Mouse (Mus musculus) embryonic stem cell, embryonic (primary cell): ENCODE results near the gene Gli2.

Experiments used
- CTCF ChIA-PET, 4 experiments: fragments of 300-600 bp in 2 of 4; fragments of 350-600 bp in 2 of 4; sonication (Branson Sonifier 250); formaldehyde crosslinking; loops; one replicate each; lab custom pipeline; 2022; ENCODE audit warnings: inconsistent platforms in 2 of 4; lab: Charles Lee
- POLR2A ChIA-PET, 4 experiments: fragments of 300-600 bp in 2 of 4; fragments of 350-600 bp in 2 of 4; sonication (Branson Sonifier 250); formaldehyde crosslinking; loops; one replicate each; lab custom pipeline; 2022; ENCODE audit warnings: antibody characterized with exemption in 4 of 4, inconsistent platforms in 1 of 4; lab: Charles Lee

Gene Gli2

DNA sequence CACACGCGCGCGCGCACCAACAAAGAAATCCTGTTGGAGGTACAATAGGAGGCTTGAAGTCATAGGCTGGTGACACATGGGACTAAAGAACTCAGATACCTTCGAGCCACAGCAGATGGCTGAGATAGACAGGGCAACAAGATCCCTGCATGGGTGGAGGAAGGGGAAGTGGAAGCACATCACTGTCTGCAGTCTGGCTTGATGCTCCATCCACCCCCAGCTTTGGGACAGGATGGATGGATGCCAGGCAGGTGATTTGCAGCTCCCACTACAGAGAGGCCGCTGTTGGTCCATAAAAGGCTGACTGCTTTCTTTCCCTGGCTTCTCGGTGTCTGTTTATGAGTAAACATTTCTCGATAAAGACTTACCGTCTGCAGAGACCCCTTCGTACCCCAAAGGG lies 65.9 kb downstream of the Gli2 start:
- ChIA-PET POLR2A (interaction anchor here (0.6 to 7.1 kb wide), 10 partner anchors 10 to 148 kb away, joined by 3 to 36 read pairs (median 3); no protein-coding TSS in a partner anchor), CTCF (interaction anchor here in 1 of 4 experiments (0.7 kb wide), 1 partner anchor 638 kb away, joined by 3 read pairs; no protein-coding TSS in a partner anchor)

DNA sequence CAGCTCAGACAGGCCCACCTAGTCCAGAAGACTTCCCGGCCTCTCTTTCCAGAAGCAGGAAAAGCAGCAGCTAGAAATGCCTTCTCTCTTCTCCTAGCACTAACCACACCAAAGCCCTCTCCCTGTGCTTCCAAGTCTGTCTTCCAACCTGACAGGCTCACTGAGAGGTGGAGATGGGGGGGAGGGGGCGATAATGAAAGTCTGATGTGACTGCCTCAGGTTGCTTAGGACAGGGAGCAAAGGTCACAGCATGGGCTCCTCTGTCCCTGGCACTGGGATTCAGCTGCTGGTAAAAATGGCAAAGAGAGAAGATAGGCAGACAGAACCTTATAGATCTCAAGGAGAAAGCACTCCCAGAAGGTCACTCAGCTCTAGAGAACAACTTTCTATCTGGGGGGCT lies 70.0 kb downstream of the Gli2 start:
- POLR2A ChIA-PET = interaction anchor here in 3 of 4 experiments (0.6 to 7.1 kb wide), 17 partner anchors 9 to 272 kb away, joined by 3 to 36 read pairs (median 4); no protein-coding TSS in a partner anchor
- CTCF ChIA-PET = interaction anchor here in 3 of 4 experiments (0.8 to 1.4 kb wide), 6 partner anchors 14 to 99 kb away, joined by 3 to 5 read pairs (median 4); partner anchors contain the start of gene Gli2 (in 1 of the 3)

DNA sequence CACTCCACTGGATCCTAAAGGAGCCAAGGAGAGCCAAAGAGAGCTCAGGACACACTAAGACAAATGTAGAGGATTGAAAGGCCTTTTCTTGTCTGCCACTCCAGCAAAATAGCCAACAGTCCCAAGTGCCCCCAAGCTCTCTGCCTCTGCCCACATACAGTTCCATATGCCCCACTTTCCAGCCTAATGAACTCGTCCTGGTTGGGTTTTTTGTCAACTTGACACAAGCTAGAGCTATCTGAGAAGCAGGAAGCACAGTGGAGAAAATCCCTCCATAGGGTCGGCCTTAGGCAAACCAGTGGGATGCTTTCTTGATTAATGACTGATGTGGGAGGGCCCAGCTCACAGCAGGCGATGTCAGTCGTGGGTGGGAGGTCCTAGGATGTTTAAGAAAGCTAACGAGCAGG lies 70.6 kb downstream of the Gli2 start:
- ChIA-PET POLR2A (interaction anchor here in 3 of 4 experiments (0.6 to 7.1 kb wide), 21 partner anchors 8 to 272 kb away, joined by 3 to 36 read pairs (median 4); partner anchors contain the start of gene Gli2 (in 1 of the 3)), CTCF (interaction anchor here in 2 of 4 experiments (1.2 to 1.7 kb wide), 4 partner anchors 14 to 214 kb away, joined by 3 to 5 read pairs (median 4); no protein-coding TSS in a partner anchor)

DNA sequence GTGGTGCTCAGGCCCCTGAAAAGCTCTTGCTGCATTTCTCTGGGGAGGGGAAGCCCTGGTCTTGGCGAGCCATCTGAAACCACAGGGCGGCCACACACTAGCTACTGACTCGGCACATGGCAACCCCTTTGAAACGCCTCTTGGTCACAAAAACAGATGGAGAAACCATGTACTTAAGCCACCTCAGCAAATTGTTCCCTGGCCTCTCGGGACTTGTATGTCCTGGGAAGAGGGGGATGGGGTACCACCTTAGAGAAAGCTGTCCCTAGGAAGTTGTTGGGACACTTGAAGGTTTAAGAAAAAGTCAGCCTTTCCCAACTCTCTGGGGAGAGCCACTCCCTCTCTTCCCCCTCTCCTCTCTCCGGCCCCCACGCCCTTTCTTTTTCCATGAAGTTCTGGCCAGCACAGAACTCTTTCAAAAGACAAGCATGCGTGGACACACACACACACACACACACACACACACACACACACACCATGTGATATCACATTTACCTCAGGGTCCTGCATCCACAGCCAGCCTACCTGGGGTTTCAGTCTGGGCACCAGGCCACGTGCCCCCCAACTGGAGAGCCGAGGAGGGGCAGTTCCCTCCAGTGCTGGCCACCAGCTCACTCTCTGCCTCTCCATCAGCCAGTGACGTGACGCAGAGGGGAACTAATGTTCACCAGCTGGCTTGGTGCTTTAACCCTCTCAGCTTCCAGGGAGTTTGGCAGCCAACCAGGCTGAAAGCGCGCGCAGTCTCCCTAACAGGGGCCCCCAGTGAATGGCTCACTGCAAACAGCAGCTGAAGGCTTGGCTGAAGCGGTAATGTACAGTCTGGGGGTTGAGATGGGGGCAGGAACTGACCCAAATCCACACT lies 71.2 kb downstream of the Gli2 start:
- ChIA-PET CTCF (interaction anchor here in 2 of 4 experiments (1.2 to 1.7 kb wide), 4 partner anchors 15 to 214 kb away, joined by 3 to 5 read pairs (median 4); no protein-coding TSS in a partner anchor), POLR2A (interaction anchor here in 2 of 4 experiments (0.6 to 7.1 kb wide), 22 partner anchors 7 to 332 kb away, joined by 3 to 36 read pairs (median 4); partner anchors contain the start of gene Gli2 (in 1 of the 2))

DNA sequence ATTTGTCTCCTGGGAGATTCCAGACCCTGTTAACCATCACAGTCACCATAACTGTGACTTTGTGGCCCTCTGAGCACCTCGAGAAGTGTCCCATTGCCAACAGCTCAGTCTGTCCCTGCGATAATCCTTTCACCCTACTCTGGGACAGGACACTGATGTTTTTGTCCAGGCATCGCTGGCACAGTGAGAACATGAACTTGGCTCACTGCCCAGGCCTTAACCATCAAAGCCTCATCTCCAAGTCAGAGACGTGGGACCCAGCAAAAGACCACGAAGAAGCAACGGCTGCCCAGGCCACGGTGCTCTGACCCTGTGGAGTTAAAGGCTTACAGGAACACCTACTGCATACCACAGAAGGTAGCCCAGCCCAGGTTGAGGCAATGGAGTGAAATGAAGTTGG lies 72.8 kb downstream of the Gli2 start:
- ChIA-PET POLR2A (interaction anchor here in 2 of 4 experiments (0.8 to 2.7 kb wide), 10 partner anchors 11 to 330 kb away, joined by 3 to 9 read pairs (median 3); no protein-coding TSS in a partner anchor), CTCF (interaction anchor here in 3 of 4 experiments (0.6 to 1.6 kb wide), 3 partner anchors 16 to 102 kb away, joined by 3 to 4 read pairs (median 4); no protein-coding TSS in a partner anchor)

DNA sequence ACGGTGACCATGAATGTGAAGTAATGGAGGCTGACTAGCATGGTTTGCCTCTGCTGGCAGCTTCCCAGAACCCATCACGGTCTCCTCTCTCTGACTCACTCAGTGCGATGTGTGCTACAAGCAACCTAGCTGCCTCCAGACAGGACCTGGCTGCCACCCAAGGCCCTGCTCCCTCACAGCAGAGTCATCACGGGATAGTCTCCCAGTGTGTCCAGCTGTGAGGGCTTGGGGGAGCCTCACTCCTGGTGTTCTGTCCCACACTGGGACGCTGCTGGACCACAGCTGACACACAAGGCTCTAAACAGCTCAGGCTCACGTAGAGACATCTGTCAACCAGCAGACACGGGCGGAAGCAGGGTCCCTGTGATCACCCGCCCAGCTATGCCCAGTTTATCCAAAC lies 76.8 kb downstream of the Gli2 start:
- ChIA-PET POLR2A (interaction anchor here in 2 of 4 experiments (0.6 to 4.3 kb wide), 11 partner anchors 8 to 97 kb away, joined by 3 to 12 read pairs (median 4); no protein-coding TSS in a partner anchor), CTCF (interaction anchor here (0.6 to 1.9 kb wide), 5 partner anchors 98 to 518 kb away, joined by 3 to 9 read pairs (median 3); no protein-coding TSS in a partner anchor)

DNA sequence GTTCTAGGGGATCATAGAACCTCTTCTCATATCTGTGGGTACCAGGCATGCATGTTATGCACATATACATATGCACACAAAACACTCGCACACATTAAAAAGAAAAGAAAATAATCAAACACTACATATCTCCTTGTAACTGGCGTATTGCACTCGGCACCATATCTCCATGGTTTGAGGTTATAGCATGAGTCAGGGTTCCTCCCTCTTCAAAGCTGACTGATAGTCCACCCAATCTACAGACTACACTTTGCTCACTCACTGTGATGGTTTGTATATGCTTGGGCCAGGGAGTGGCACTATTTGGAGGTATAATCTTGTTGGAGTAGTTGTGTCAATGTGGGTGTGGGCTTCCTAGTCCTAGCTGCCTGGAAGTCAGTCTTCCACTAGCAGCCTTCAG lies 78.0 kb downstream of the Gli2 start:
- POLR2A ChIA-PET = interaction anchor here in 2 of 4 experiments (0.7 to 4.3 kb wide), 4 partner anchors 8 to 42 kb away, joined by 3 to 12 read pairs (median 5); no protein-coding TSS in a partner anchor
- CTCF ChIA-PET = interaction anchor here in 1 of 4 experiments (1.9 kb wide), 1 partner anchor 207 kb away, joined by 5 read pairs; no protein-coding TSS in a partner anchor

DNA sequence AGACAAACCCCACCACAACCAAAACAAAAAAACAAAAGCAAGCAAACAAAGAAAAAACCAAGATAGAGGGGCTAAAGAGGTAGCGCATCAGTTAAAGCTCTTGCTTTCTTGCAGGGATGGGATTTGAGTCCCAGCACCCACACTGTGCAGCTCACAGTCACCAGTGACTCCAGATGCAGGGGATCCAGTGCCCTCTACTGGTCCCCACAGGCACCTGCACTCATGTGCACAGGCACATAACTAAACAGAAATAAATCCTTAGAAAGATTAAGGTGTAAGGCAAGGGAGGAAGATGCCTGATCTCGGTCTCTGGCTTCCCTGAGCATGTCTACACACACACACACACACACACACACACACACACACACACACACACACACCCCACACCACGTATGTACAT lies 83.4 kb downstream of the Gli2 start:
- ChIA-PET POLR2A (interaction anchor here in 1 of 4 experiments (1.1 to 1.6 kb wide), 3 partner anchors 11 to 23 kb away, joined by 3 read pairs; no protein-coding TSS in a partner anchor), CTCF (interaction anchor here in 2 of 4 experiments (0.6 to 0.9 kb wide), 4 partner anchors 15 to 1942 kb away, joined by 3 to 4 read pairs (median 3); no protein-coding TSS in a partner anchor)

DNA sequence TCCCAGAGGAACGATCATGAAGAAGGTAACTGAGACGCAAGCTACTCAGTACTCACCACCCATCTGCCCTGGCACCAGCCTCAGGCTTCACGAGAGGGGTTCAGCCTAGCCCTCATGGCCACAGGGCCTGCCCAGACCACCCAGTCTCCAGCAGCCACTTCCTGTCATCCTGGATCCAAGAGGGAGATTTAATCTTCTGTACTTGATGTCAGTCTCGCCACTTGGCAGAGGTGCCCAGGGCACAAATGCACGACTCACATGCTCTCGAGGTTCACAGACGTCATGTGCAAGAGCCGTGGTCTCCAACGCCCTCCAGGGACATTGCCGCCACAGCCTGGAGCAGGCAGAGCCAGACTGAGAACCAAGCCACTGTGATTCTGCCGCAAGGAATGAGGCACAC lies 84.0 kb downstream of the Gli2 start:
- POLR2A ChIA-PET = interaction anchor here in 2 of 4 experiments (0.5 to 1.8 kb wide), 5 partner anchors 11 to 107 kb away, joined by 3 to 6 read pairs (median 3); no protein-coding TSS in a partner anchor
- CTCF ChIA-PET = interaction anchor here in 2 of 4 experiments (0.6 to 0.9 kb wide), 4 partner anchors 14 to 1943 kb away, joined by 3 to 4 read pairs (median 3); no protein-coding TSS in a partner anchor

DNA sequence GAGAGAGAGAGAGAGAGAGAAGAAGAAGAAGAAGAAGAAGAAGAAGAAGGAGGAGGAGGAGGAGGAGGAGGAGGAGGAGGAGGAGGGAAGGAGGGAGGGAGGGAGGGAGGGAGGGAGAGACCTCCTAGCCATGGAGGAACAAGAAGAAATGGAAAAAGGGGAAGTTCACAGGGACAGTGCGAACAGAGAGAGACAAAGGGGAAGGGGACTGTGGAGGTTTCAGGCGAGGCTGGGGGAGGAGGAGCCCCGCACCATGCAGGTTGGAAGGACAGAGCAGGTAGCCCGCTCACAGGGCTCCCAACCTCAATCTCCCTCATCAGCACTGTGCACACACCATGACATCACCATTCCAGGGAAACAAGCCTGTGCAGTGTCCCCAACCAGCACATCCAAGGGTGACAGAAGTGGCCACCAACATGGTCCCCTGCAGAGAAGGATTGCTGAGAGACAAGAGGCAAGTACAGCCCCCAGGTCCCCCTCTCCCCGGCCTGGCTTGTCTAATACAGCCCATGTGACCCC lies 84.7 kb downstream of the Gli2 start:
- POLR2A ChIA-PET = interaction anchor here in 2 of 4 experiments (0.5 to 1.8 kb wide), 5 partner anchors 10 to 107 kb away, joined by 3 to 6 read pairs (median 3); no protein-coding TSS in a partner anchor
- CTCF ChIA-PET = no interaction called here

DNA sequence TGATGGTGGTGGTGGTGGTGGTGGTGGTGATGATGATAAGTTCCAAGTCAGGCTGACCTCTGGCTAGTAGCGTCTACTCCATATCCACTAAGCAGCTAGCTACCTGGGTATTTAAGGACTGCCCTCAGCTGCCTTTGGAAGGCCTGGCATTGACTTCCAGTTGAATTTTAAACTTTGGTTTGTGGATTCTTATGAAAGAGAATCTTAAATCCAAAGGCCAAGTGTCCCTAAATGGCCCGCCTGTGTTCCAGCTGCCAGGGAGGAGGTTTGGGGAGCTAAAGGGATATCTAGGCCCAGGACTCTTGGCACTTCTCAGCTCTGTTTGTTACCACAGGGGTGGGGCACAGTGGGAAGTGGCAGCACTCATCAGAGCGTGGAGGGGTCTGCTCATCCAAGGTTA lies 85.4 kb downstream of the Gli2 start:
- POLR2A ChIA-PET = interaction anchor here in 2 of 4 experiments (1.4 to 1.8 kb wide), 2 partner anchors 13 to 14 kb away, joined by 3 to 6 read pairs; no protein-coding TSS in a partner anchor
- CTCF ChIA-PET = no interaction called here

DNA sequence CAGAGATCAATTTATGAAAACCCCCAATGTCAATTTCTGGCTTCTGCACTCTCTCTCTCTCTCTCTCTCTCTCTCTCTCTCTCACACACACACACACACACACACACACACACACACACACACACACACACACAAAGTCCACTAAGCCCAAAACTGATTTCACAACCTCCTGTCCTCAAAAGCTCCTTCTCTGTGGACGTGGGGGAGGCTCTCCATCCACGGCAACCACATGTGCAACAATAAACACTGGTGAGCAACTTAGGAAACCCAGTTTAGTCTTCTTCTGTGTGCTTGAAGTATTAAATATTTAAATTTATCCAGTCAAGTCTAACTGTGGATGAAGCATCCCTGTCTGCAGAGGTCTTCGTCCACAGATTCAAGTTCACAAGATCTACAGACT lies 86.1 kb downstream of the Gli2 start:
- ChIA-PET CTCF (interaction anchor here in 1 of 4 experiments (0.6 kb wide), 1 partner anchor 544 kb away, joined by 3 read pairs; no protein-coding TSS in a partner anchor), POLR2A (interaction anchor here in 1 of 4 experiments (0.6 kb wide), 1 partner anchor 15 kb away, joined by 3 read pairs; no protein-coding TSS in a partner anchor)

DNA sequence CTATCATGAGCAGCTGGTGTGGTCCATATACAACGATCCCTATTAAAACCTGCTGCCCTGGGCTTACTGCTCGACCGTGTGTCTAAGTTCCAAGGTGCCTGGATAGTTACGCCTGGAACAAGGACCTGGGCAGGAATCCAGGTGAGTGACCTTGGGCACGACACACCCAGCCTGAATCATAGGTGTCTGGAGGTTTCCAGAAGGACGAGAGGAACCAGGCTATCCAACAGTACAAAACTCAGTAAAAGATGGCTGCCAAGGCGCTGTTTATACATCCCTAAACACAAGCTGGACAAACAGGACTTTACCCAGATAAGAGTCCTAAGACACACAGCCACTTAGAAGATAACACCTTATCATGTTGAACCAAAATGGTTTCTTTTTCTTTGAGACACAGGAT lies 94.8 kb downstream of the Gli2 start:
- POLR2A ChIA-PET = interaction anchor here in 2 of 4 experiments (0.6 to 1.5 kb wide), 4 partner anchors 9 to 415 kb away, joined by 3 read pairs; no protein-coding TSS in a partner anchor
- CTCF ChIA-PET = no interaction called here

DNA sequence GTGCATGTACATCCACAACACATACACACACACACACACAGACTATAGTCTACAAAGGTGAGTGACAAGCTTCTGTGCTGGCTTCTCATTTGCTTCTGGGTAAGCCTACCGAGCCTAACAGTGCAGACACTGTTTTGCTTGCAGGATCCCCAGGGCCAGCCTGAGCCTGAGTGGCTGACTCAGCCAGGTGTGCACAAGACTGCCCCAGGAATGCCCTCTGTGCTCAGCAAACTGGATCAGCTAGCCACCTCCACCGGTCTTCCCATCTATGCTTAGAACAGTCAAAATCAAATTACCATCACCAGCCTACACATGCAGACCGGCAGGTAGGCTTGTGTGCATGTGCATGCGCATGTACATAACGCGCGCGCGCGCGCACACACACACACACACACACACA lies 97.6 kb downstream of the Gli2 start:
- CTCF ChIA-PET = no interaction called here
- POLR2A ChIA-PET = interaction anchor here in 1 of 4 experiments (1.4 to 2.3 kb wide), 2 partner anchors 15 to 22 kb away, joined by 5 to 10 read pairs; no protein-coding TSS in a partner anchor

DNA sequence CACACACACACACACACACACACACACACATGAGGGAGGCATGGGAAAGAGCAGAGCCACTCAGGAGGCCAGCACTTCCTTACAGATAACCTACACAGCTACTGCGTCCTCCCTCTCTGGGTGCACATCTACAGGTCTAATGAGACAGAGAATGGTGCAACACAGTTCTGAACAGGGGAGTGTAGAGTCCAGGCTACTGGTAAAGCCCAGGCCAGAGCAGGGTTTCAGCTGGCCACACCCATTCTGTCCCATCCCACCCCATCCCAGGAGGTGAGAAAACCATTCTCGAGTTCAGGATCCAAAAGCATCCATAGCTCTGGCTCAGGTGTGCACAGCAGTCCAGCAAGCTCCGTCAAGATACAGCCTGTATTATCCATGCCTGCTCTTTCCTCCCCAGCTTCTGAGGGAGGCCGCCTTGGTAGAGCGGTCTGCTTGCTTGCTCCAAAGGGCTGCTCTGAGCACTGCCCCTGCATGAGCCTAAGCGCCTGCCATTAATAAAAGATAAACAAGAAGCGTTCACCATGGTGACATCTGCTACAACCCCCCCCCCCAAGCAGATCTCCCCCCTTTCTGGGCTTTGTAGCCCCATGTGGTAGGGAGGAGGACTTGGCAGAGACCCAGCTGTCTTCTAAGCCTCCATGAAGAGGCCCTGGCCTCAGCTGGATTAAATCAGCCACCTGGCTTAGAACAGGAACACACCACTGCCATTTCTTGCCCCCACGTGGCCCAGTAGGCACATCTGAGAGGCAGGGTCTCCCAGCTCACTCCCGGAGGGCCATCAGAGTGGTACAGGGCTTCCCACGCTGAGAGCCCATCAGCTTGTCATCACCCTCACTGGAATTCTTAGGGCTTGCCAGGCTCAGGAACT lies 98.8 kb downstream of the Gli2 start:
- POLR2A ChIA-PET = interaction anchor here in 2 of 4 experiments (0.6 to 2.3 kb wide), 5 partner anchors 14 to 53 kb away, joined by 3 to 10 read pairs (median 5); no protein-coding TSS in a partner anchor
- CTCF ChIA-PET = interaction anchor here in 2 of 4 experiments (0.6 to 1.2 kb wide), 2 partner anchors 15 to 529 kb away, joined by 3 to 5 read pairs; no protein-coding TSS in a partner anchor

DNA sequence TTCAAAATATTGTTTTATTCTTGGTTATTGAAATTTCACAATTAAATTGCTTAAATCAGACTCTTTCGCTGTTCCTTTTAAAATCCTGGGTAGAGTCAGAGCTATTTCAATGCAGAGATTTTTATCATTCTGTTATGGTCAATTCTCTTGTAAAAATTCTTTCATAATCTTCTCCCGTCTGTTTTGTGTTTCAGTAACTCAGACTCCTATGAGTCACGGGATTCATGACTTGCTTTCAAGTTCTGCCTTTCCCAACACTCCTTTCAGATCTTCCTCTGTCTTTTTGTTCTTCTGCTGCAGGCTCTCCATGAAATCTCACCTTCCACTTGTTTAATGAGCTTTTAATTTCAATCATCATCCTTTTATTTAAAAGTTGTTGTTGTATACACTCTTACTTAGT lies 100.4 kb downstream of the Gli2 start:
- ChIA-PET CTCF (no interaction called here), POLR2A (interaction anchor here in 1 of 4 experiments (0.9 to 1.2 kb wide), 2 partner anchors 24 to 52 kb away, joined by 3 read pairs; no protein-coding TSS in a partner anchor)

DNA sequence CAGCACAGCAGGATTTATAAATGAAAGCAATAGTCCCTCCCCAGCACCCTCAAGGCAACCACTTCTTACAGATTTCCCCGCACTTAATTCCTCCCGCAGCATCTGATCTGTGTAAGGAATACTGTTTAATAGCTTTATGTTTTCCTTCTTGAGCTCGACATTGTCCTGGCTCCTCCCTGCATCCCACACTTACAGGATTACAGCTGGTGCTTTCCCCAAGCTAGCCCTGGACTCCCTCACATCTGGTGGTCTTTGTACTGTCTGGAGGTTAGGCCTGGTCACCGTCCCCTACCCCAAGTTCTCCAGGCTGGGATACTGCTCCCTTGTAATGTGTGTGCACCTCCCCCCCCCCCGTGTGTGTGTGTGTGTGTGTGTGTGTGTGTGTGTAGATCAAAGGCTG lies 101.1 kb downstream of the Gli2 start:
- ChIA-PET CTCF (no interaction called here), POLR2A (no interaction called here)
